Mouse (Mus musculus) neural tube, embryonic 14.5 days (tissue): ENCODE measurements around the gene Gm21698. TPM values are rescaled to one million over a fixed set of nuclear protein-coding genes. Genes with fewer than 3 reads are reported as not detected.
"Not testable (repeated sequence)": the region's sequence is repeated elsewhere in the genome, so short reads cannot be mapped to it uniquely, and the experiment has no call there.

Source experiments
- ATAC-seq: fragments of 200-750 bp; cut with Nextera tagmentation; 2 replicates; pipeline ENCODE4 v1.8.0; 2017; ENCODE audit warnings: low read depth, mild to moderate bottlenecking, moderate TSS enrichment, moderate library complexity
- H3K27ac ChIP-seq: fragments of 300-500 bp; sonication (generic); 2 replicates; pipeline ENCODE4 v1.5.1; 2014; ENCODE audit warnings: low read depth, mild to moderate bottlenecking, control low read depth, low read length, moderate library complexity, mixed read lengths
- H3K27me3 ChIP-seq: fragments of 300-500 bp; sonication (generic); 2 replicates; pipeline ENCODE4 v1.6.1; 2014; ENCODE audit warnings: low read length; ENCODE audit not compliant: control insufficient read depth, insufficient read depth
- H3K36me3 ChIP-seq: fragments of 300-500 bp; sonication (generic); 2 replicates; pipeline ENCODE4 v1.6.1; 2014; ENCODE audit warnings: low read length, mixed read lengths; ENCODE audit not compliant: control insufficient read depth, insufficient read depth
- H3K4me1 ChIP-seq: fragments of 300-500 bp; sonication (generic); 2 replicates; pipeline ENCODE4 v1.6.1; 2014; ENCODE audit warnings: low read length; ENCODE audit not compliant: control insufficient read depth, insufficient read depth
- H3K4me2 ChIP-seq: fragments of 300-500 bp; sonication (generic); 2 replicates; pipeline ENCODE4 v1.6.1; 2014; ENCODE audit warnings: mild to moderate bottlenecking, low read depth, low read length, control low read depth
- H3K4me3 ChIP-seq: fragments of 300-500 bp; sonication (generic); 2 replicates; pipeline ENCODE4 v1.5.1; 2014; ENCODE audit warnings: low read depth, low read length, control low read depth, mixed read lengths
- H3K9ac ChIP-seq: fragments of 300-500 bp; sonication (generic); replicated peaks from 2 replicates; pipeline ENCODE4 v1.6.1; 2014; ENCODE audit warnings: low read depth, mild to moderate bottlenecking, control low read depth, low read length, mixed read lengths
- H3K9me3 ChIP-seq: fragments of 300-500 bp; sonication (generic); 2 replicates; pipeline ENCODE4 v1.6.1; 2016; ENCODE audit warnings: low read length; ENCODE audit not compliant: control insufficient read depth
- WGBS: fragments of 180-500 bp; shearing (Covaris S2); extraction: QIAGEN DNeasy Blood & Tissue Kit; methylation state at CpG from one replicate; pipeline ENCODE4 v1.1.7; 2014; 5-methylcytosine and 5-hydroxymethylcytosine counted together
- polyA plus RNA-seq: library from polyadenylated mRNA; unstranded; fragments of >200 nt; fragmentation: Nextera tagmentation; extraction: Ambion mirVana; gene quantifications from 2 replicates; pipeline ENCODE4 v1.2.1, GENCODE M21; 2014

Gene Gm21698
- polyA plus RNA-seq: 0.46 TPM in 1 of 2 replicates, not detected in the other

DNA sequence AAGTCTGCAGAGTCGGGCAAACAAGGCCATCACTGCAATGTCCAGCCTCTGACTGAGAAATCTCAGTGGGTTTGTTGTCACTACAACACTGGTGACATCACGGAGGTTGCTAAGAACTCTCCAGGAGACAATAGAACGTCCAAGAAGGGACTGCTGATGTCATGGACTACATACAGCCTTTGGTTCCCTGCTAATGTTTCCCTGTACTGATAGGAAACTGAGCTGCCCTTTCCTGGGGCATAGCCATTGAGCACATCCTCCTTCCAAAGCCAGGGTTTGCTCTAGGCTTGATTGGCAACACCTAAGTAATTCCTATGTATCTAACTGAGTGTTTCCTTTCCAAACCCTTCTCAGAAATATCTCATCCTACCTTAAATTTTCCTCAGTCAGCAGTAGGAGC lies at the start of gene Gm21698:
Gene Gm21698, minus strand, starts transcription at position 101 of the 400 bp plus-strand sequence.
- not testable (repeated sequence) for H3K36me3 ChIP-seq, H3K27ac ChIP-seq, H3K9me3 ChIP-seq, H3K9ac ChIP-seq, H3K4me1 ChIP-seq, ATAC-seq, H3K4me2 ChIP-seq, H3K27me3 ChIP-seq, H3K4me3 ChIP-seq
- WGBS: no CpG with 5 or more reads among the region's 3 CpGs

- H3K9ac ChIP-seq, H3K4me1 ChIP-seq, H3K9me3 ChIP-seq, H3K36me3 ChIP-seq, H3K4me3 ChIP-seq, H3K27me3 ChIP-seq, ATAC-seq, H3K27ac ChIP-seq, H3K4me2 ChIP-seq: not testable (repeated sequence)
- WGBS: no CpG with 5 or more reads among the region's 3 CpGs
These were observed 34.4 kb upstream of the Gm21698 start, which contains the start of gene Gm5862 for GRCm38 (mm10) chr5:26022816-26023215. Gene Gm5862 (minus strand): TSS chr5:26022916.

DNA sequence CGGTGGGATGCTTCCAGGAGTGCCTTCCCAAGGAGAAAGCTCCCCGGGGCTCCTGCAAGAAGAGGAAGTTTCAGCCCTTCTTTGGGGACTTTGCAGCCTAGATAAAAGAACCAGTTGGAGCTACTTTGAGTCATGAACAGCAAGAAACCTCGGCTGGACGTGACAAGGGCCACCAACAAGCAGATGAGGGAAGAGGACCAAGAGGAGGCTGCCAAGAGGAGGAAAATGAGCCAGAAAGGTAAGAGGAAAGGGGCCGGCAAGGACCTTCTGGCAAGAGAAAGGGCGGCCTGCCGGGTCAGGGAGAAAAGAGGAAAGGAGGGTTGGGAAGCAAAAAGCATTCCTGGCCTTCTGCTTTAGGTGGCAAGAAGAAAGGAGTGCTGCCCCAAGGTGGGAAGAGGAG lies 19.2 kb upstream of the Gm21698 start:
- H3K36me3 ChIP-seq, H3K27ac ChIP-seq, H3K27me3 ChIP-seq, H3K4me3 ChIP-seq, H3K9me3 ChIP-seq, H3K4me1 ChIP-seq, H3K9ac ChIP-seq: not testable (repeated sequence)
- WGBS: 74% methylated on average over 6 of the region's 7 CpGs
- peak; percentile 6; the same call in 1 of the 2 replicates for ATAC-seq
- H3K4me2 ChIP-seq: peak overlapping the region; percentile 71; the same call in 1 of the 2 replicates

DNA sequence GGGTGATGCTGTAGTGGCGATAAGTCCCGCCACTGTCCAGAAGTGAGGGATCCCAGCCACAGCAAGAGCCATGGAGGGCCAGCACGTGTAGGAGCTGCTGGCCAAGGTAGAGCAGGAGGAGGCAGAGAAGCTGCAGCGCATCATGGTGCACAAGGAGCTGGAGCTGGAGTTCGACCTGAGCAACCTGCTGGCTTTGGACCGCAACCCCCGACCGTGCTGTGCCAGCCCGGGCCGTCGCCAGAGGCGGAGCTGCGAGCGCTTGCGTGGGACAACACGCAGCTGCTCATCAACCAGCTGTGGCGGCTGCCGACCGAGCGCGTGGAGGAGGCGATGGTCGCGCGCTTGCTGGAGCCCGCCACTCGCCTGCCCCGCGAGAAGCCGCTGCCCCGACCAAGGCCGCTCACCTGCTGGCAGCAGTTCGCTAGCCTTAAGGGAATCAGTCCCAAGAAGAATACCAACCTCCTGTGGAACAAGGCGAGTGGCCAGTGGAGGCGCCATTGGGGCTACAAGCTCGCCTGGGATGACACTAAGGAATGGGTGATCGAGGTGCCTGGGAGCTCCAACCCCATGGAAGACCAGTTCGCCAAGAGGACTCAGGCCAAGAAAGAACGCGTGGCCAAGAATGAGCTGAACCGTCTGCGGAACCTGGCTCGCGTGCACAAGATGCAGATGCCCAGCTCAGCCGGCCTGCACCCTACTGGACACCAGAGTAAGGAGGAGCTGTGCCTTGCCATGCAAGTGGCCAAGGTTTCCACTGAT lies 18.7 kb upstream of the Gm21698 start:
- Histone ChIP-seq H3K9ac (peak overlapping the region; percentile 61), H3K4me3 (peak overlapping the region; percentile 39), H3K4me2 (peak overlapping the region; percentile 71)
- 23% methylated on average over 45 of the region's 45 CpGs for WGBS
- H3K36me3 ChIP-seq, H3K4me1 ChIP-seq, H3K9me3 ChIP-seq, H3K27me3 ChIP-seq, H3K27ac ChIP-seq: not testable (repeated sequence)
- ATAC-seq: peak; percentile 95

- not testable (repeated sequence) for H3K27ac ChIP-seq, H3K4me2 ChIP-seq, ATAC-seq, H3K4me3 ChIP-seq, H3K4me1 ChIP-seq, H3K27me3 ChIP-seq, H3K9ac ChIP-seq, H3K9me3 ChIP-seq, H3K36me3 ChIP-seq
- WGBS: 83% methylated on average over 1 of the region's 2 CpGs
These were observed 16.2 kb upstream of the Gm21698 start, which contains the start of gene Gm1979 for GRCm38 (mm10) chr5:26004698-26005097. Gene Gm1979 (minus strand): TSS chr5:26004798.

DNA sequence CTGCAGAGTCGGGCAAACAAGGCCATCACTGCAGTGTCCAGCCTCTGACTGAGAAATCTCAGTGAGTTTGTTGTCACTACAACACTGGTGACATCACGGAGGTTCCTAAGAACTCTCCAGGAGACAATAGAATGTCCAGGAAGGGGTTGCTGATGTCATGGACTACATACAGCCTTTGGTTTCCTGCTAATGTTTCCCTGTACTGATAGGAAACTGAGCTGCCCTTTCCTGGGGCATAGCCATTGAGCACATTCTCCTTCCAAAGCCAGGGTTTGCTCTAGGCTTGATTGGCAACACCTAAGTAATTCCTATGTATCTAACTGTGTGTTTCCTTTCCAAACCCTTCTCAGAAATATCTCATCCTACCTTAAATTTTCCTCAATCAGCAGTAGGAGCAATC lies 15.9 kb downstream of the Gm21698 start, which contains the start of gene Gm21680:
Gene Gm21680, minus strand, starts transcription at position 101 of the 400 bp plus-strand sequence.
- H3K4me1 ChIP-seq, ATAC-seq, H3K4me3 ChIP-seq, H3K27ac ChIP-seq, H3K27me3 ChIP-seq, H3K4me2 ChIP-seq, H3K9me3 ChIP-seq, H3K9ac ChIP-seq, H3K36me3 ChIP-seq: not testable (repeated sequence)
- WGBS: no CpG with 5 or more reads among the region's 2 CpGs

DNA sequence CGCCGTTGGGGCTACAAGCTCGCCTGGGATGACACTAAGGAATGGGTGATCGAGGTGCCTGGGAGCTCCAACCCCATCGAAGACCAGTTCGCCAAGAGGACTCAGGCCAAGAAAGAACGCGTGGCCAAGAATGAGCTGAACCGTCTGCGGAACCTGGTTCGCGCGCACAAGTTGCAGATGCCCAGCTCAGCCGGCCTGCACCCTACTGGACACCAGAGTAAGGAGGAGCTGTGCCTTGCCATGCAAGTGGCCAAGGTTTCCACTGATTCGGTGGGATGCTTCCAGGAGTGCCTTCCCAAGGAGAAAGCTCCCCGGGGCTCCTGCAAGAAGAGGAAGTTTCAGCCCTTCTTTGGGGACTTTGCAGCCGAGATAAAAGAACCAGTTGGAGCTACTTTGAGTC lies 31.4 kb downstream of the Gm21698 start:
- H3K4me2 ChIP-seq, H3K9ac ChIP-seq, H3K9me3 ChIP-seq, H3K4me1 ChIP-seq, H3K27me3 ChIP-seq, H3K36me3 ChIP-seq, H3K4me3 ChIP-seq, H3K27ac ChIP-seq: not testable (repeated sequence)
- ATAC-seq: peak; percentile 34; the same call in 1 of the 2 replicates
- WGBS: 60% methylated on average over 16 of the region's 17 CpGs

- WGBS: 23% methylated on average over 32 of the region's 32 CpGs
- ATAC-seq: peak; percentile 88
- H3K9ac ChIP-seq, H3K4me1 ChIP-seq, H3K27me3 ChIP-seq, H3K9me3 ChIP-seq, H3K4me3 ChIP-seq, H3K36me3 ChIP-seq, H3K27ac ChIP-seq: not testable (repeated sequence)
- peak overlapping the region; percentile 31 for H3K4me2 ChIP-seq
These were observed 31.8 kb downstream of the Gm21698 start for GRCm38 (mm10) chr5:25956611-25957010.

DNA sequence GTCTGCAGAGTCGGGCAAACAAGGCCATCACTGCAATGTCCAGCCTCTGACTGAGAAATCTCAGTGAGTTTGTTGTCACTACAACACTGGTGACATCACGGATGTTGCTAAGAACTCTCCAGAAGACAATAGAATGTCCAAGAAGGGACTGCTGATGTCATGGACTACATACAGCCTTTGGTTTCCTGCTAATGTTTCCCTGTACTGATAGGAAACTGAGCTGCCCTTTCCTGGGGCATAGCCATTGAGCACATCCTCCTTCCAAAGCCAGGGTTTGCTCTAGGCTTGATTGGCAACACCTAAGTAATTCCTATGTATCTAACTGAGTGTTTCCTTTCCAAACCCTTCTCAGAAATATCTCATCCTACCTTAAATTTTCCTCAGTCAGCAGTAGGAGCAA lies 34.1 kb downstream of the Gm21698 start, which contains the start of gene Gm21671:
Gene Gm21671, minus strand, starts transcription at position 101 of the 400 bp plus-strand sequence.
- H3K27me3 ChIP-seq, H3K9ac ChIP-seq, H3K4me2 ChIP-seq, H3K4me3 ChIP-seq, ATAC-seq, H3K4me1 ChIP-seq, H3K27ac ChIP-seq, H3K36me3 ChIP-seq, H3K9me3 ChIP-seq: not testable (repeated sequence)
- 77% methylated on average over 2 of the region's 2 CpGs for WGBS
